Mouse (Mus musculus) adrenal gland, postnatal 10 days (tissue): ENCODE measurements around the gene Ap1s3. TPM values are rescaled to one million over a fixed set of nuclear protein-coding genes. Genes with fewer than 3 reads are reported as not detected.

Source experiments
- DNase-seq: peaks from one replicate; pipeline ENCODE4 v3.0.0; 2021; ENCODE audit warnings: mixed read lengths
- total RNA-seq, 2 experiments: library from RNA; stranded (reverse); gene quantifications; 2 replicates each; pipeline ENCODE4 v1.2.3; 2021

Gene Ap1s3
- total RNA-seq, 2 experiments from 2014 or later: 1.8 to 2.9 TPM

- no peak for DNase-seq
These were observed 80.7 kb downstream of the Ap1s3 start for GRCm38 (mm10) chr1:79591091-79591490.

GRCm38 (mm10) chr1:79589971-79590763, 81.6 kb downstream of the Ap1s3 start:
- no peak for DNase-seq

- DNase-seq: no peak
These were observed 82.3 kb downstream of the Ap1s3 start for GRCm38 (mm10) chr1:79589424-79589823.

DNA sequence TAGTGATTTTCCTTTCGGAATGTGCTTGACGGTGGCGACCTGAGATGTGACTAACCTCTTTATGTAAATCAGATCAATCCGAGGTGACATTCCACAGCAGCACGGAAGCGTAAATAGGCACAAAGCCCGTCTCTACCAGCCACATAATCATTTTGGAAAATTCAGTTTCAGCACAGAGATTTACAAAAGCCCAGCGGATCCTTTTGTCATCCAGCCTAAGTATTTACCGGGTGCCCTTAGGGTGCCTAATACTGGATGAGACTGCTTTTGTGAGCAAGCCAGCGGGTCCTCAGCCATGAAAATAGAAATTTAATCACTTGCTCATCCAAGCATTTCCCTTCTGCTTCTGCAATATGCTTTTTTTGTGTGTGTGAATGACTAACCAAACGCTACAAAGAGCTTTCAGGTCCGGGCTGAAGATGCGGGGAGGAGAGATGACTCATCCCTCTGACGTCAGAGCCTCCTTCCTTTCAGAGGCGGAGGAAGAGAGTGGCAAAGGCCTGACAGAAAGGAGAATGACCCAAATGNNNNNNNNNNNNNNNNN, 90.6 kb downstream of the Ap1s3 start:
- peak; percentile 67 for DNase-seq

DNA sequence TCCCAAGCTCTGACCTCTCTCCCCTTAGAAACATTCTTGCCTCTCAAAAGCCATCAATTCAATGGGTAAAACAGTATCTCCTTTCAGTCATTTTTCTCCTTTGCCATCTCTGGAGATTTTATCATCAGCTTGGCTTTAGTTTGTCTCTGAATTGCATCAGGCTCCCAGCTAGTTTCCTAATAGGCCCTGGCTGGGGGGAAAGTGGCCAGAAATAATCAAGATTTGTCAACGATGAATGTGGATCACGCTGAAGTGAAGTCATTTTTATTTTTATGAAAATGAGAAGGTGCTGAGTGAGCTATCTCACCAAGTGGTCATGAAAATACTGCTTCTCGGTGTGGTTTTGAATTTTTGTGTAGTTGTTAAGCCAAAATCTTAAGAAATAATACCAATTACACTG, 94.4 kb downstream of the Ap1s3 start:
- peak; percentile 7 for DNase-seq

- no peak for DNase-seq
These were observed 99.9 kb downstream of the Ap1s3 start for GRCm38 (mm10) chr1:79571912-79572311.

DNA sequence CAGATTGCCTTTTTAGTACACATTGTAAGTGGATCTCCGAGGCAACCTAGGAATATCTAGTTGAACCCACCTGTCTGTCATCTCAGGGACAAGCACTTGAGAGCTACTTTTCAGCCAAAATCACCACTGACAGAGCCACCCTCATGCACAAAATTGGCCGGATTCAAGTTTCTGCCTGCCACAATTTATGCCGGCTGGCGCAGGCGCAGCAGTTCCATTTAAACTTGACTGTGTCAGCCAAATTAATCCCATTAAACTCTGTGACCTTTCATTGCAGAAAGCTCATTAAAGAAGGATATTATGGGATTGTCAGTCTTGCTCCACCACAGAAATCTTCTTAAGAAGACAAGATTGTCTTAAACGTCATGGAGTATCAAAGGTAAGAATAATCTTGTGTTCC, 100.6 kb downstream of the Ap1s3 start:
- no peak for DNase-seq

DNA sequence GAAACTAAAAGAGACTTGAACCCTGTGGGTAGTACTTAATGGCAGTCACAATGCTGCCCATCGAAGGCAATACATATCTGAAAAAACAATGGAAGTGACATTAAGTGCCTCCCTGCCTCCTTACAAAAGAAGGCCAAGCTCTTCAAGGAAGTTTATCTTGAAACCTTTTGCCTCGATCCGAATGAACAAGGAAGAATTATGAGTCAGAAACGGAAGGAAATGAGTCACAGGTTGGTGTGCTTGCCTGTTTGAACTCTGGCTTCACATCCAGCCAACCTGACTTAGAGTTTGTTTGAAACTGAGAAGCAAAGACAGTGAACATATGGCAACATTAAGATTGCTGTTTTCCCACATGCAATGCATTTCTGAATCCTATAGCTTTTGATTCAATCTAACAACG, 110.6 kb downstream of the Ap1s3 start:
- DNase-seq: no peak

Other genes with a start within 250 kb of the Ap1s3 start
- 100 to 1,000 TPM; 331 to 377 TPM for gene Scg2, start 231.9 kb downstream of the Ap1s3 start, total RNA-seq
- gene Mrpl44, start 104.0 kb upstream of the Ap1s3 start, total RNA-seq: 10 to 100 TPM; 54.3 to 59.4 TPM
- gene Wdfy1, start 104.2 kb upstream of the Ap1s3 start, total RNA-seq: 10 to 100 TPM; 35.4 to 40.8 TPM
- 10 to 100 TPM; 15.9 to 25.7 TPM for gene Serpine2, start 189.2 kb upstream of the Ap1s3 start, total RNA-seq